Mouse (Mus musculus) lung, postnatal 10 days (tissue): ENCODE results near the gene Glb1.
"Not testable (repeated sequence)": the region's sequence is repeated elsewhere in the genome, so short reads cannot be mapped to it uniquely, and the experiment has no call there.

ENCODE experiments used
- DNase-seq: peaks from one replicate; pipeline ENCODE4 v3.0.0; 2021

Glb1 gene

GRCm38 (mm10) chr9:114400949-114401684 lies at the start of gene Glb1, which contains the start of gene Tmppe:
Gene Glb1, plus strand, starts transcription at chr9:114401076.
Gene Tmppe, plus strand, starts transcription at chr9:114401105.
- peak; percentile 91 for DNase-seq

GRCm38 (mm10) chr9:114367783-114368470 lies 32.9 kb upstream of the Glb1 start:
- DNase-seq: peak; percentile 88

- DNase-seq: no peak
Observed at GRCm38 (mm10) chr9:114368471-114368858, 32.4 kb upstream of the Glb1 start.

GRCm38 (mm10) chr9:114369389-114369788 lies 31.5 kb upstream of the Glb1 start:
- peak; percentile 19 for DNase-seq

DNA sequence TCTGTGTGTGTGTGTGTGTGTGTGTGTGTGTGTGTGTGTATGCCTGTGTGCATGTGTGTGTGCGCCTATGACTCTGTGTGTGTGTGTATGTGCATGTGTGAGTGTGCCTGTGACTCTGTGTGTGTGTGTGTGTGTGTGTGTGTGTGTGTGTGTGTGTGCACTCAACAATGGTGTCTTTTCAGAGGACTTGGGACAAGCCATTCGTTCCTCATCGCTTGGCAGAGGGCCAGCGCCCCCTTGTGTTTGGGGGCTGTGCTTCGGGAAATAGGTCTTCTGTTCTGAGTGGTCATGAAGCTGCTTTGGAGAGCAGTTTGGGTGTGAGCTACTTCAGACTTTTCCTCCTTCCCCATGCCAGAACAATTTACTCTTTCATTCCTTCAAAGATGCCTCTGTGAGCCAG lies 29.2 kb upstream of the Glb1 start:
- DNase-seq: peak; percentile 13

- no peak for DNase-seq
Observed at GRCm38 (mm10) chr9:114375276-114375962, 25.5 kb upstream of the Glb1 start.

DNA sequence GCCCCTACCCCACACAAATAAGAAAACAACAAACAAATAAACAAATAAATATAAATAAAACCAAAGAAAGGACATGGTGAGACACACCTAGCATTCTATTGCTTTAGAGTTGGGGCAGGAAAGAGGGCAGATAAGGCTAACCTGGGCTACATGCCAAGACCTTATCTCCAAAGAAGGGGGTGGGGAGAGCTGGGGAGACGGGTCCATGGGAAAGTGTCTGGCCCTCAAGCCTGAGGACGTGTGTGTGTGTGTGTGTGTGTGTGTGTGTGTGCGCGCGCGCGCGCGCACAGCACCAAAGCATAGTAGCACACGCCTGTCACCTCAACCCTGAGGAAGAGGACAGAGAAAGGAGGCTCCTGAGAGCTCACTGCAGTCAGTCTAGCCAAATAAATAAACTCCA lies 23.7 kb upstream of the Glb1 start:
- peak; percentile 33 for DNase-seq

- DNase-seq: no peak
Observed at GRCm38 (mm10) chr9:114379871-114380270, 21.0 kb upstream of the Glb1 start.

DNA sequence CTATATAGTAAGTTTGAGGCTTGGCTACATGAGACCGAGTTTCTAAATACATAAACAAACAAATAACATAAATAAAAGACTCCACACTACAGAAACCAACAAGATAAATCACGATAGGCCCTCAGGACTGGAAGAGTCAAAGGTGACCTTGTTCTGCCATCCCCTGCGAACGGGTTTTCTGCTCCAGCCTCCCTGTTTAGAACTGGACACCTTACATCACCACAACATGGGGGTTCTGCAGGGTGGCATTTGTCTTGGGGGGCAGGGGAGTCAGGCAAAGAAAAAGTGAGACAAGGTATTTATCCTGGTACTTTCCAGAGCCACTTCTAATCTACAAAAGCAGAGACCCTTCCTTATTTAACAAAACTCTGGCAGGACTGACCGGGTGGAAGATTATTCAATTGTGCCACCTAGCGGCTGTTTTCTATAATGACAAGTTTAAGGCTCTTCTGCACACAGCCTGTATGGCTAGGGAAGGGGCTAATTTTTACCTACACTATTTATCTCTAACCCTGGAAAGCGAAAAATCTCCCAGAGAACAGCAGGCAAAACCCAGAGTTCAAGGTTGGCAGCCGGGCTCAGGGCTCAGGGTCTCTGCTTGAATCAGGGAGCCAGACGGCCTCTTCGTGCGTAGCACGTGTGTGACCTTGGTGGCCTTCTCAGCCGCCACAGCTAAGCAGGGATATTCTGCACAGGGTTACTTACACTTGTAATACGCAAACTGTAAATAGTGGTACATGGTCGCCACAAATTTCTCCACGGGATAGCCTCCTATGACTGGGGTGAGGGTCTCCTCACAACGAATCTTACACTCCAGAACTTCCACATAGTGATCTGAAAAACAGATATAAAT lies 19.8 kb upstream of the Glb1 start:
- DNase-seq: peak; percentile 51

GRCm38 (mm10) chr9:114382936-114383710 lies 17.8 kb upstream of the Glb1 start:
- no peak for DNase-seq

DNA sequence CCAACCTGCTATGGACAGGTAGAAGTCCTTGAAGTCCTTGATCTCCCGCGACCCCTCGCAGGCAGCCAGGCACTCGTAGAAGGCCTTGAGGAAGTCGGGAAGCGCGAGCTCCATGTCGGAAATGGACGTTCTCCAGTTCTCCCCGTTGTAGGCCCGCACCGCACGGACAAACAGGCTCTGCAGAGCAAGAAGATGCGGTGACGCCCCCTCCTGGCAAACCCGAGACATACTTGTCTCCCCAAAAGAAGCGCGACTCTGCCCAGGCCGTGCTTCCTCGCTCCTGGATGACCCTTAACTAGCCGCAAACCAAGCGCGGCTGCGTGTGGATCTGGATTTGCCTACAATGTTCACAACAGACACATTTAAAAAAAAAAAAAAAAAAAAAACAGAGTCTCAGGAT lies 16.2 kb upstream of the Glb1 start:
- no peak for DNase-seq

GRCm38 (mm10) chr9:114385160-114385559 lies 15.7 kb upstream of the Glb1 start:
- no peak for DNase-seq

DNA sequence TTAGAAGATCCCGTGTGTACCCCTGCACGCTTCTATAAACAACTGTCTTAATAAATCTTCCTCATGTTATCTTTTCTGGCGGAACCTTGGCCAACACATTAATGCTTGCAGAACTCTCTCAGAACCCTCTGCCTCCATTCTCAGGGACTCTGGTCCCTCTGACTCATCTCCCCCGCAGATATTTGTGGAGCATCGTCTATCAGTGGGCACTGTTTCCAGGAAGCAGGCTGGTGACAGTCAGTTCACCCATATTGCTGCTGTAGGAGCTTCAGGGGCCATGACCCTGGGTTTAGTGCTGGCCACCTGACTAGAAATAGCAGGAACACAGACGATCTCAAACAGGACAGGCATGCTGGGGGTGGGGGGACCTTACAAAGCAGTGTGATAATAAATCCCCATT lies 13.8 kb upstream of the Glb1 start:
- DNase-seq: no peak

DNA sequence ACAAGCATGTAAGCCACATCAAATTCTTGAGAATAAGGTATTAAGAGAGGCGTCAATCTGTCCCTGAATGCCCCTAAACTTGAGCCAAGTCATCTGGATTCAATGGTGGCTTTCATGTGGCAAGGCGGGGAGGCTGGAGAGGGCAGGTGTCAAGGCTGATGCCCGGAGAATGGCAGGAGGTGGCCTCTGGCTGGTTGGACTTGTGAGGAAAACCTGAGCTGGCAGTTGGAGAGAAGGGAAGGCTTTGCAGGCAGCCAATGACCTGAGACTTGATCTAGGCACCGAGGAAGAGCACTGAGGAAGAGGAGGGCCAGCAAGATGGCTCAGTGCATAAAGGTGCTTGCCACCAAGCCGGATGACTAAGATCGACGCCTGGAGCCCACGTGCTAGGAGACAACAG lies 12.6 kb upstream of the Glb1 start:
- no peak for DNase-seq

GRCm38 (mm10) chr9:114388701-114389370 lies 12.0 kb upstream of the Glb1 start:
- DNase-seq: no peak

DNA sequence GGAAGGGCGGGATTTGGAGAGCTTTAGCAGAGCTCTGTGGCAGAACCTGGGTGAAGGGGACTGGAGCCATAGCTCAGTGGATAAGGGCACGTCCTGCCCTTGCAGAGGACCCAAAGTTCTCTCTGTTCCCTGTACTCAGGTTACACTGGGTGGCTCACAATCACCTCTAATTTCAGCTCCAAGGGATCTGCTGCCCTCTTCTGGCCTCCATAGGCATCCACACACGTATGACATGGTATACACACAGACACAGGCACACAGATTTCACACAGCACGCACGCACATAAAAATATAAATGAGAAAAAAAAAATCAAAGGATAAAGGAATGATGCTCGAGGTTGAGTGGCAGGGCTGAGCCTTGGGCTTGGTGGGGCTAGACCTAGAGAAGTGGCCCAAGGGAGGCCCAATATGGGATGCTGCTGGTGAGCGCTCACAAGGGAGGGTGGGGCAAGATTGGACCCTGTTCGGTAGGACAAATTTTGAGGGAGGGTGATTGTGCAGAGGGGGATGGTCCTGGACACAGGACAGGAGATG lies 11.4 kb upstream of the Glb1 start:
- DNase-seq: peak; percentile 24

DNA sequence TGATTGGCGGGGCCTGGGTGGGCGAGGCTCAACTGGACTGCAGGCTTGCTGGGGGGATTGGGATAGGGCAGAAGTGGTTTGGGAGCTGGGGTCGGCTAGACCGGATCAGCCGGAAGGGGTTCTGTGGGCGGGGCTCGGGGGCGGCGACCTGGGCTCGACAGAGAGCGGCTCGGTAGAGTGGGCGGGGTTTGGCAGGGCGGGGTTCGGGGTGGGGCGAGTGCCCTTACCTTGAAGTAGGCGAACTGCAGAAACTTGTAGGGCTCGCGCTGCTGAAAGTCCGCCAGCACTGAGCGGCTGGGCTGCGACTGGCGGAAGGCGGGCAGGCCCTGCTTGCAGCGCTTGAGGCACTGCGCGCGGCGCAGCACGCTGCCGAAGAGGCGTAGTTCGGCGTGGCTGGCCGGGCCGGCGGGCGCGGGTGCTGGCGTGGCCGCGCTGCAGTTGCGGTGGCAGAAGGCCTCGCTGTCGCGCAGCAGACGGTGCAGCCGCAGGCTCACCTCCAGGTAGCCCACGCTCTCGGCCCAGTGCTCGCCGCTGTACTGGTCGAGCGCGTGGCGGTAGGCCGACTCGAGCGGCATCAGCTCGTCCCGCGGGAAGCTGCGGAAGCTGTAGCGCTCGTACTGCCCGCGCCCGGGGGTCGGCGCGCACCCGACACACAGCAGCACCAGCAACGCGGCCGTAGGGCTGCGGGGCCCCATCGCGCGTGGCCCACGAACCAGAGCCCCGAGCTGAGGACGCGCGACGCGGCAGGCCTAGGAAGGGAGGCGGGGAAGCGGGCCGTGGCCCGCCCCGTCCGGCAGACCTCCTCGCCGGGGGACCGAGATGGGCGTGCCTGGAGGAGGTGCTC lies 10.7 kb upstream of the Glb1 start, which contains the start of gene Crtap:
TSS of gene Crtap (minus strand) at position 771 of the 844 bp plus-strand sequence.
- DNase-seq: peak; percentile 77

- no peak for DNase-seq
Observed at GRCm38 (mm10) chr9:114390749-114391075, 10.2 kb upstream of the Glb1 start.

GRCm38 (mm10) chr9:114394136-114394535 lies 6.7 kb upstream of the Glb1 start:
- not testable (repeated sequence) for DNase-seq

- DNase-seq: no peak
Observed at GRCm38 (mm10) chr9:114394677-114395076, 6.2 kb upstream of the Glb1 start.
